Mouse (Mus musculus): Measurements from ENCODE around the gene Esp23. TPM values are rescaled to one million over a fixed set of nuclear protein-coding genes. Genes with fewer than 3 reads are reported as not detected.
A peak's percentile ranks its signal among the peaks of the same experiment; 100 is the strongest.
"Not testable (repeated sequence)": the region's sequence is repeated elsewhere in the genome, so short reads cannot be mapped to it uniquely, and the experiment has no call there.

Gene Esp23
- polyA plus RNA-seq (2014; fragmentation: Nextera tagmentation; extraction: Ambion mirVana): not detected in 2 replicates

DNA sequence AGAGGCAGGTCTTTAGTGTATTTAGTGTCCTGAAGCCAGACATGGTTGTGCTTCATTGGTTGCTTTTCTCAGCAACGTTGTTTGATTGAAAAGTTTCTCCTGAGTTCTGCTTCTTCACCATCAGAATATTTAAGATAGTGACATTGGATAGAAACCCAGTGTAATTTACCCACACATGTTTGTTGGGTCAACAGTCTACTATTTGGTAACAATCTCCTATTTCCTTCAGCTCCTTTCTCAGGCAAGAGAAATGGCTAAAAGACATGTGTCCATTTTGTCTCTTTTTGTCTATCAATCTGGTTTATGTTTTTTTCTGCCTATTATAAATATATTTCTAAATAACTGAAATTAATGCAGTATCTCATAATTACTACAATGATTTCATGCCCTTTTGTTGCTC is at the start of gene Esp23:
Esp23 (minus strand) TSS at position 101 of the 400 bp plus-strand sequence.
- Histone ChIP-seq H3K4me1 (ENCODE audit: insufficient read depth) (no peaks in the 10 kb centered on the region), H3K9ac (no peak within 1 kb of the TSS), H3K36me3 (ENCODE audit: insufficient read depth) (no peaks in the 10 kb centered on the region), H3K27me3 (ENCODE audit: insufficient read depth, low read length) (no peaks in the 10 kb centered on the region), H3K9me3 (ENCODE audit: low read depth, low read length) (no peaks in the 10 kb centered on the region), H3K27ac (ENCODE audit: low read depth) (no peak within 1 kb of the TSS), H3K4me3 (ENCODE audit: low read depth, low read length) (no peak within 1 kb of the TSS), H3K4me2 (no peak within 1 kb of the TSS)
- 41% methylated on average over 1 of the region's 1 CpGs for WGBS
- TF ChIP-seq CTCF (IDR thresholded peaks at IDR 0.05; ENCODE audit: low read depth): no peak
- ATAC-seq (ENCODE audit: insufficient read depth): no peak
- DNase-seq: no peak

- not testable (repeated sequence) for H3K9me3 ChIP-seq (ENCODE audit: low read depth, low read length); H3K9ac ChIP-seq; H3K27me3 ChIP-seq (ENCODE audit: insufficient read depth, low read length); ATAC-seq (ENCODE audit: insufficient read depth); H3K4me2 ChIP-seq; H3K27ac ChIP-seq (ENCODE audit: low read depth); H3K4me1 ChIP-seq (ENCODE audit: insufficient read depth); H3K36me3 ChIP-seq (ENCODE audit: insufficient read depth); H3K4me3 ChIP-seq (ENCODE audit: low read depth, low read length)
- peak; percentile 42 for DNase-seq
- WGBS: 71% methylated on average over 11 of the region's 11 CpGs
These were observed 30.3 kb upstream of the Esp23 start for GRCm38 (mm10) chr17:39107126-39107525.

DNA sequence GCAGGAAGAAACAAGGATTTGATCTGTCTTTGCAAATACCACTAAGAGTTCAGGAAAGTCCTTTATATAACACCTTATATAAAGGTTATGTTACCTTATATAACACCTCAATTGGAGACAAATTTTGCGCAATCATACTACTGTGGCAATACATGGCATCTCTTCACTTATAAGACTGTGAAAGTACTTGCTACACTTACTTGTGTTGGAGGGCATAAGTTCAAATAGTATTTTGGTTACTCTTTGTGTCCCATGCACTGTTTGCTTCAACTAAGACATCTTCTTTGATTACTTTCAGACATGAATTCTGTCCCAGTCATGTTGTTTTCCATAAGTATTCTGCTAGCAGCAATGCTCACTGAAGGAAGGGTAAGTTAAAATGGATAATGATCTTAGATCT is 18.2 kb upstream of the Esp23 start, which contains the start of gene Esp22:
Esp22 (plus strand) TSS at position 301 of the 400 bp plus-strand sequence.
- Histone ChIP-seq H3K4me3 (ENCODE audit: low read depth, low read length) (no peak within 1 kb of the TSS), H3K4me1 (ENCODE audit: insufficient read depth) (no peaks in the 10 kb centered on the region), H3K9me3 (ENCODE audit: low read depth, low read length) (no peaks in the 10 kb centered on the region; the same call in 1 of the 2 replicates), H3K27me3 (ENCODE audit: insufficient read depth, low read length) (no peaks in the 10 kb centered on the region), H3K4me2 (no peak within 1 kb of the TSS), H3K36me3 (ENCODE audit: insufficient read depth) (no peaks in the 10 kb centered on the region), H3K9ac (no peak within 1 kb of the TSS), H3K27ac (ENCODE audit: low read depth) (no peak within 1 kb of the TSS)
- ATAC-seq (ENCODE audit: insufficient read depth) (no peak), DNase-seq (no peak)
- no peak for TF ChIP-seq CTCF (IDR thresholded peaks at IDR 0.05; ENCODE audit: low read depth)
- WGBS: 93% methylated on average over 1 of the region's 1 CpGs

- no peaks in the 10 kb centered on the region; the same call in 1 of the 2 replicates for H3K9me3 ChIP-seq (ENCODE audit: low read depth, low read length)
- ATAC-seq (ENCODE audit: insufficient read depth) (no peak), DNase-seq (no peak)
- H3K4me3 ChIP-seq (ENCODE audit: low read depth, low read length): no peak overlapping the region
- no peak overlapping the region for H3K9ac ChIP-seq
- H3K4me1 ChIP-seq (ENCODE audit: insufficient read depth): no peaks in the 10 kb centered on the region
- no peak overlapping the region for H3K4me2 ChIP-seq
- H3K27me3 ChIP-seq (ENCODE audit: insufficient read depth, low read length): no peaks in the 10 kb centered on the region
- H3K27ac ChIP-seq (ENCODE audit: low read depth): no peak overlapping the region
- no peak for TF ChIP-seq CTCF (IDR thresholded peaks at IDR 0.05; ENCODE audit: low read depth)
- H3K36me3 ChIP-seq (ENCODE audit: insufficient read depth): no peaks in the 10 kb centered on the region
These were observed 13.2 kb downstream of the Esp23 start for GRCm38 (mm10) chr17:39063641-39064040.

DNA sequence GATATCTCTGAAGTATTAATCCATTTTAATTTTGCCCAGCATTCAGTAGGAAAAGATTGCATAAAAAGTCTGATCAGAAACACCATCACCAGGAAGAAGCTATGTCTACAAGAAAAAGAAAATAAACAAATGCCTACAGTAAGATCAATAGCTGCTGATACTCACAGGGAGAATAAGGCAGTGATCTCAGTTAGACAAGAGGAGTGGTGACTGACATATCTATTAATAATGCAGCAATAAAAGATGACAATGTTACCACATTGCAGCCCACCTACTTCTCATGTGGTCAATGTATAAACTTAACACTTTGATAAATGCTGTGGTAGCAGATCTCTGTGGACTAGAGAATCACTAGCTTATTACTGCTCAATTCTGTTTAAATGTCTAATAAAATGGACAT is 33.6 kb downstream of the Esp23 start, which contains the start of gene Gm21903:
Gm21903 (minus strand) TSS at position 101 of the 400 bp plus-strand sequence.
- H3K36me3 ChIP-seq (ENCODE audit: insufficient read depth): no peaks in the 10 kb centered on the region
- no peaks in the 10 kb centered on the region for H3K27me3 ChIP-seq (ENCODE audit: insufficient read depth, low read length)
- DNase-seq (no peak), ATAC-seq (ENCODE audit: insufficient read depth) (no peak)
- H3K4me1 ChIP-seq (ENCODE audit: insufficient read depth): no peaks in the 10 kb centered on the region
- no peak within 1 kb of the TSS for H3K9ac ChIP-seq
- H3K27ac ChIP-seq (ENCODE audit: low read depth): no peak within 1 kb of the TSS
- H3K4me3 ChIP-seq (ENCODE audit: low read depth, low read length): no peak within 1 kb of the TSS
- no peak within 1 kb of the TSS for H3K4me2 ChIP-seq
- no peaks in the 10 kb centered on the region for H3K9me3 ChIP-seq (ENCODE audit: low read depth, low read length)
- TF ChIP-seq CTCF (IDR thresholded peaks at IDR 0.05; ENCODE audit: low read depth): no peak

GRCm38 (mm10) chr17:39036395-39036794 is 40.4 kb downstream of the Esp23 start, which contains the start of gene Esp24:
TSS of gene Esp24 (plus strand) at chr17:39036695.
- ATAC-seq (ENCODE audit: insufficient read depth): not testable (repeated sequence)

More at GRCm38 (mm10) chr17:39036395-39036794, 40.4 kb downstream of the Esp23 start, which contains the start of gene Esp24:
- H3K9ac ChIP-seq; H3K4me2 ChIP-seq; H3K36me3 ChIP-seq (ENCODE audit: insufficient read depth); H3K4me1 ChIP-seq (ENCODE audit: insufficient read depth); H3K27me3 ChIP-seq (ENCODE audit: insufficient read depth, low read length); H3K27ac ChIP-seq (ENCODE audit: low read depth); H3K9me3 ChIP-seq (ENCODE audit: low read depth, low read length); H3K4me3 ChIP-seq (ENCODE audit: low read depth, low read length); DNase-seq: not testable (repeated sequence)
- 80% methylated on average over 3 of the region's 3 CpGs for WGBS

Other genes with a start within 250 kb of the Esp23 start
- gene Esp24, start 40.3 kb downstream of the Esp23 start, polyA plus RNA-seq (2014; fragmentation: Nextera tagmentation; extraction: Ambion mirVana): not detected in 2 replicates
- not detected in 2 replicates for gene Gm21903, start 33.7 kb downstream of the Esp23 start, polyA plus RNA-seq (2014; fragmentation: Nextera tagmentation; extraction: Ambion mirVana)
- not detected in 2 replicates for gene Esp22, start 18.3 kb upstream of the Esp23 start, polyA plus RNA-seq (2014; fragmentation: Nextera tagmentation; extraction: Ambion mirVana)

Measured in lung, embryonic 14.5 days (tissue).